Mouse (Mus musculus): ENCODE measurements around the gene Ppm1l.
"Not testable (repeated sequence)": the region's sequence is repeated elsewhere in the genome, so short reads cannot be mapped to it uniquely, and the experiment has no call there.

Ppm1l gene

DNA sequence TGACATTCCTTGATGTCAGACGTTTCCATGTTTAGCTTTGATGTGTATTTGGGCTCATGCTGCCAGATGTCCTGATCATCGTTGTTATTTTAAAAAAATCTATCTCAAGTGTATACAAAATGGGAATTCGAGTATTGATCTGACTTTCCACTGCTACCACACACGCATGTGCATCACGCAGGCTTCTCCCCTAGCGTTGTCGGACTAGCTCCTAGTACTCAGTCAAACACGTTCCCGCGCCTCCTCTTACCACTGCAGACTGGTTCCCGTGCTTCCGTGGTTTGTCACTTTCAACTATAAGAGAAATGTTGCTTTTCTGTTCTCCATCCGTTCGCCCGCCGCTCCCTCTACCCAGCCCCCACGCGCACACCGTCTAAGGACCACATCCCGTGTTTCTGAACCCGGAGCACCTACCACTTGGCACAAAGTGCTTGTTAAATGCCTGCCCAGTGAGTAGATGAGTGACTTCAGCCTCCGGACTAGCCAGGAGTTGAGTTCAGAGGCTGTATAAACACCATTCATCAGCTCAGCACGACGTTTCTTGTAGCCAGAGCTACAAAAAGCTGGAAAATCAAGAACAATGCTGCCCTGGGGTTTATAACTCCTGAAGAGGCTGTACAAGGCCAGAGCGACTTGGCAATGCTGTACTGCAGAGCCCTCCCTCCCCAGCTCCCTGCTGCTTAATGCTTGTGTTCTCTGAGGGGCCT, 219.4 kb downstream of the Ppm1l start:
- in situ Hi-C loops (cut with MboI) = no loop called here

DNA sequence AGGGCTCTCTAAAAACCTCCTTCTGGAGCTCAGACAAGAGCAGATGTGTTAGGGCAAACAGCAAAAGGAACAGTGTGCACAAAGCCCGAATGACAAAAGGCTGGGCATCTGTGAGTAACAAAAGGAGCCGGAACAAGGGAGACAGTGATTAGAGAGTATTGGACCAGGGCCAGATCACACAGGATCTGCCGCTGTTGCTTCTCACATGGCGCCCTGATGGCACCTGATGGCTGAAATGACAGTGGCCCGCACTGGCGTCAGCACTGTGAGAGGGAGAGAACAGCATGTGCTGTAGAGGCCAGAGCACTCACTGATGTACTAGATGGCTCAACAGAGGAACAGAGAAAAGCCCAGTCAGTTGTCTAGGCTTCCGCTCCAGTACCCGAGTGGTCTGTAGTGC, 226.3 kb downstream of the Ppm1l start:
- in situ Hi-C loops (cut with MboI) = no loop called here

DNA sequence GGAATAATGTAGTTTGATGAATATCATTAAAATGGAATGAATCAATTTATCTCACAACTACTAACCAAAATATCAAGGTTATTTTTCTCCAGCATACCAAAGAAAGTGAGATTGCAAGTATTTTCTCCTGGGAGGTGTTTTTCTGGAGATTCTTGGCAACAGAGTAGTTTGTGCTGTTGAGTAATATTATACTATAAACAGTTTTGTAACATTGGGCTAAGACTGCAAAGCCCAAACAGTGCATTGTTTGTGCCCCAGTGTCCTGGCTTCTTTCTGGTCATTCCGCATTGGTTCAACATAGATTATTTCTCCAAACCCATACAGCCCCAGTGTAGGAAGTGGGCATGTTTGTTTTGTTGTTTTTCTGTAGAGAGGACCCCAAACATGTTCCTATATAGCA, 227.1 kb downstream of the Ppm1l start:
- in situ Hi-C loops (cut with MboI) = no loop called here

DNA sequence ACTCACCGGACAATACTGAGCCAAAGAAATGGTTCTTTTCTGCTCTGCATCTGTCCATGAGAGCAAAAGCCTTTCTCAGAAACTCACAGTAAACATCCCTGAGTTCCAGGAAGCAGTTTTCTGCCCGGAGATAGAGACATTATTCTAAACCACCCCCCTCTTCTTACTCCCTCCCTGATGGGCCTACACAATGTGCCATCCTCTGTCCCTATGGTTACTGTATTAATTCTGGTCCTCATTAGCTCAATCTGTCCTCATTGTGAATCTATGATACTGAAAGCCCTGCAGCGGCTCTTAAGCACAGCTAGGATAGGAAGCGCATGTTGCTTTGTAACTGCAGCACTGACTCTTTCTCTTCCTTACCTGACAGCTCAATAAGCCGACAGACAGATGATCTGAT, 228.4 kb downstream of the Ppm1l start:
- in situ Hi-C loops (cut with MboI) = no loop called here

DNA sequence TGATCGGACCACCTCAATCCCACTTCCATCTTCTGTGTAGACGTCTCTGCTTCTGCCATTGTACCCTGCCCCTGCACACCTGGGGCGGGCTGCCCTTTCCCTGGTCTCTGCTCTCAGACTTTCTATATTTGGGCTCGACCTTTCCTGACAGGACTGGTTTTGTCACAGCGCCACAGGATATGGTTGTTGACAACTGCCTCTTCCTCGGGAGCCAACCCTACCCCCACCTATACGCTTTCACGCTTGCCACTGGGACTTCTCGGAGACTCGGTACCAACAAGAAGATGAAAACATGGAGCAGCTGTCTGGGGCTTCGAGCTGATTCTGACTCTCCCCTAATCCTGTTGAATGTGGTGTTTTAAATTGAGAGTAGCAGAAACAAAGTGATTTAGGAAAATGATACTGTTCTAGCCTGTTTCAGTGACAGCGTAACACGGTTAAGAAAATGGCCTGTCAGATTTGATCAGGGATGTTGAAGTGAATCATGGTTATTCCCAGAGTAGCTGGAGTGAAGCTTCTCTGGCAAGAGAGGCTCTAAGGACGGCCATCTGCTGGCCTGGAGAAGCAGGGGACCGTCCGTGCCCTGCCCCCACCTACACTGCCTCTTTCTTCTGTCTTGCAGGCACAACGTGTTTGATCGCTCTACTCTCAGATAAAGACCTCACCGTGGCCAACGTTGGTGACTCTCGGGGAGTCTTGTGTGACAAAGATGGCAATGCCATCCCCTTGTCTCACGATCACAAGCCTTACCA, 232.2 kb downstream of the Ppm1l start:
- in situ Hi-C loops (cut with MboI) = no loop called here

DNA sequence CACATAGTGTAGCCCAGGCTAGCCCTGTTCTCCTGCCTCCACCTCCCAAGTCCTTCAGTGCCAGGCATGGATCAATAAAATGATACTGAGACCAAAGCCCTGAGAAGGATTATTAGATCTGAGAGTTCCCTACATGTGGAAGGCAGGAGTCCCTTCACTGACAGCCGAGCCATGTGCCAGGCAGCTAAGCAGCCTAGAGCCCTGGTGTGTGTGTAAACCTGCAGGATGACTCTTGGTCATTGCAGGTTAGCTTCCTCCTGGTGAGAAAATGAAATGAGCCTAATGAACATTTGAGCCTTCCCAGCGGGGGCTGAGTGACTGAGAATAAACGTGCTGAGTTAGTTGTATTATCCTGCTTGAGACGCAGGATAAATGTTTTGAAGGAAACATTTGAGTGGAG, 232.9 kb downstream of the Ppm1l start:
- in situ Hi-C loops (cut with MboI) = no loop called here

DNA sequence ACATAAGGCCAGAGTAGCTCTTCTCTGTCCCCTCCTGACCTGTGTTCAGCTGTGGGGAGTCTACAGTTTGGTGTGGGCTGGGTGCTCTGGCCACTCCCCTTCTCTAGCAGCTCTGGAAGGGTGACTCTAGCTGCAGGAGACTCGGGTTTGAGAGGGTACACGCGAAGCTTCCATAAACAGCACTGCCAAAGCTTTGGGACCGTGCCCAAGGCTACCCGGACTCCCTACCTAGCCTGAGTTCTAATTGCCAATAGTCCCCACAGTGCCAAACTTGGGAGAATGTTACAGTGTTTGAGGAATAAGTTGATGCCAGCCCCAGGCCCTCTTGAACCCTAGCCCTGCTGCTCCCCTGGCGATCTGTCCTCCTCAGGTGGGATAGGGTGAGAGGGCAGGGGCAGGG, 238.8 kb downstream of the Ppm1l start:
- in situ Hi-C loops (cut with MboI) = no loop called here

DNA sequence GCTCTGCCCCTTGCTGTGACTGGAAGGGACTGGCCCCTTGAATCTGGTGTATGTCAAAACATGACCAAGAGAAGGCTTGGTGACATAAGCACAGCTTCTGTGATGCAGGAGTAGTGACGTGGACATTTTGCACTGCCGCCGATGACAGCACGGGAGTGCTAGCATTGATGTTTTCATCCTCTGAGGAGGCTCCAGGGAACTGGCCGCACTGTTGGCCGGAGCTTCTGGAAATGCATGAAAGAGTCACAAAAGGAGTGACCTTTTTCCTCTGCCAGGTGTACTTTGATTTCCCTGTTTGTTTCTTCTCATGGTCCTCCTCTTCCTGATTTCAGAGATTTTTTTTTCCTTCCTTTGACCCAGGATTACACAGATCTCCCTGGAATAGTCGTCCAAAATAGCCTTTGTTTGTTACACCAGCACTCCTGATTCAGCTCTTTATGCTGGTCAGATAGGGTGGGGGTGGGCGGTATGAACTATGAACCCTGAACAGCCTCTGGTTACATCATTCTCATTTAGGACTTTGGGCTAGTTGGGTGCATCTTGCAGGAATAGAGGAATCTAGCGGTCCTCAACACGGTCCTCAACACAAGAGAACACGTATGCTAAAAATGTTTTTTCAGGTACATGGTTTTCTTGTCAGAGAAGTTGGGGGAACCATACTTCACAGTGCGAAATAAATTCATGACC, 239.6 kb downstream of the Ppm1l start:
- in situ Hi-C loops (cut with MboI) = no loop called here

DNA sequence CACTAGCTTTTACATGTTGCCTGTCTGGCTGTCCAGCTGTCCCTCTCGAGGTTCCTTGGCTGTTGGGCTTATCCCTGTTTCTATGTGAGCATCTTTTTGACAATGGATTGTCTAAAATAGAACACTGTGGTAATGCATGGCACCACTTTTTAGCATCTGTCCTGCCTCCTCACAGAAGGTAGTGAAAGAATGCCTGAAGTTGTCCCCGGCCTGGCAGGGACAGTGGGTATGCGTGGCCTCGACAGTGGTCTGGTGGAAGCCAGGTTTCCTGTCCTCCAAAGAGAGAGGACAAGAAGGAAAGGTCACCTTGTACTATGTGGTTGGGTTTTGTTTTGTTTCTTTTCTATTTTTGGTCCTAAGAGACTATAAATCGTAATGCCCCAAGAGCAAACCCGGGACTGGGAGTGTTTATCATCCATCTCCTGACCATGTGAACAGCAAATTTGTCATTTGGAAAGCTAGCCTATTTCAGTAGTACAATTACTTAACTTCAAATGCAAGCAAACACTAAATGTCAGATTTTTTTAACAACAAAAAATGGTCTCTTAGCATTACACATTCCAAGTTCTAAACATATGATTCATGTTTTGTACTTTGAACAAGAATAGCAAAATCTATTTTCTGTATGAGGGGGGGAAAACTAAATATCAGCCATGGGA, 242.8 kb downstream of the Ppm1l start:
- in situ Hi-C loops (cut with MboI) = no loop called here

DNA sequence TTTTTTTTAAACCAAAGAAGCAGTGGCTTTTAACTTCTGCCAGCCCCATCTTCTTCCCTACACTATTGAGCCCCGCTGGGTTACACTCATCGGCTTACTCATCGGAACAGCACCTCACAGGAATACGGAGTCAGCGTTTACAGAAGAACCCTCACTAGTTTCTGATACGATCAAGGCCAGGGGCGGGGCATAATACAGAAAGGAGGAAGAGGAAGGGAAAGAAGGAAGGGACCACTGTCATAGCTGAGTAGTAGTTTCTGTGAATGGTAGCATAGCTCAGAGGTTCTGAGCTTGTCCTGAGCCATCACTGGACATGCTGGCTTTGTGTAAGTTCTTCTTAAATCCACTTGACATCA, 243.3 kb downstream of the Ppm1l start:
- in situ Hi-C loops (cut with MboI) = no loop called here

DNA sequence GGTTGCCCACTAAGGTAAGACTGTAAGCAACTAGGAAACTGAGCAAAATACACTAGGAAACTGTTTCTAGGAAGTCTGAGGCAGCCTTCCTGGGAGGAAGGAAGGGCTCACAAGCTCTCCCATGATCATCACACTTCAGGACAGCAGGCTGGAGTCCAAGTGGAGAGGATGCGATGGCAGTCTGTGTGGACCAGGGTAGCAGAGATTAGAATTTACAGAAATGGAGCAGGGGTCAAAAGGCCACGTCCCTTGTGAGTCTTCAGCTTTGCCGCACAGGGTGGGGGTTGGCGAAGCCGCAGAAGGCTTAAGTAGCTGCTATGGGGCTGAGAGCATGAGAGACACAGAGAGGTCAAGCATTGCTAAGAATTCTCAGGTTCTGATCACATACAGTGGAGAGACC, 245.0 kb downstream of the Ppm1l start:
- in situ Hi-C loops (cut with MboI) = no loop called here

DNA sequence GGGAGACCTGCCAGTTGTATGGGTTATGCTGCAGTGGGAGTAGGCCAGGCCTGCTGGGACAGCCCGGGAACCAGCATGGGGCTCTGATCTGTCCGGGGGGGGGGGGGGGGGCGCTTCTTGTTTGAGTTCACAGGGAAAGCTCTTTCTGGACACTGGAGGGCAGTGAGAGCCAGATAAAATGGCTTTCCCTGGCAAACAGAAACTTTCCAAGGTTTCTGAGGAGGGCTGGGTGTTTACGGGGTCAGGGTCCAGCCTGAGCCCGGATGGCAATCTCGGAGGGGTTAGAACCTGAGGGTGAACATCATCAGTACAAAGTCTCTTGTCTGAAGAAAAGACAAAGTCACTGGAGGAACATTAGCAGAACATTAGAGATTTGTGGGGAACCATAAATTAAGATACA, 246.7 kb downstream of the Ppm1l start:
- in situ Hi-C loops (cut with MboI) = no loop called here

DNA sequence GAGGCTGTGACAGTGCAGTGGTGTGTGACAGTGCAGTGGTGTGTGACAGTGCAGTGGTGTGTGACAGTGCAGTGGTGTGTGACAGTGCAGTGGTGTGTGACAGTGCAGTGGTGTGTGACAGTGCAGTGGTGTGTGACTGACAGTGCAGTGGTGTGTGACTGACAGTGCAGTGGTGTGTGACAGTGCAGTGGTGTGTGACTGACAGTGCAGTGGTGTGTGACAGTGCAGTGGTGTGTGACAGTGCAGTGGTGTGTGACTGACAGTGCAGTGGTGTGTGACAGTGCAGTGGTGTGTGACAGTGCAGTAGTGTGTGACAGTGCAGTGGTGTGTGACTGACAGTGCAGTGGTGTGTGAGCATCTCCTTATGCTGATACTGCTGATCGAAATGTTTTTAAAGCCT, 248.9 kb downstream of the Ppm1l start:
- in situ Hi-C loops (cut with MboI) = not testable (repeated sequence)

DNA sequence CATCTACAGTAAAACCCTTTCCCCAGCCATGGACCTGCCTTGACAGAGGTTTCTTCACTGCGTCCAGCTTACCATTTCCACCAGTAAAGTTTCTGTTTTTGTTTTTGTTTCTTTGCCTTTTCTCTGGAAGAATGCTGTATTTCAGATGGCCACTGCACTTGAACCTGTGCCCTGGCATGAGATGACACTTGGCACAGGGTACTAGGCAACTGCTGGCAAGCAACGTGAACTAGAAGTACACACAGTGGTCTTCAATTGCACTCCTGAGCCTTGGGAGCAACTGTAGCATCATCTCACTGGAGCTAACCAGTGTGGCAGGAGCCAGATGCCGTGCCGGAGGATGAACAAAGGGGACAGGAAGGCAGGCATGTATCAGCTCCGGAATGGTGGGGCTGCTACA, 255.9 kb downstream of the Ppm1l start:
- in situ Hi-C loops (cut with MboI) = no loop called here

DNA sequence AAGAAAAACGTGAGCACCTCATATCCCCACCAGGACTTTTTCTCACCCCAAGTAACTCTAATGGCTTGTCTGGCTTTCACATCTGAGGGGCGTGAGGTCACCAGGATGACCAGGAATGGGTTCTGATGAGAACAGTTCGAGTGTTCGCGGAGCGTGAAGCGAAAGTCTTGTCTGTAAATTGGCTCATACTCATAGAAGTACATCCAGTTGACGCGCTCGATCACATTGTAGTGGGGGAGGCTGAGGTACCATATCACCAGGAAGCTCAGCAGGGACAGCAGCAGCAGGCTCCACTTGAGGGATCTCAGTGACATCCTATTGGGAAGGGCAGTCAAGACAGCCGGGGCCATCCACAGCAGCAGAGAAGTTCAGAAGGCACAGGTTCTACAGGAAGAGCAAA, 258.9 kb downstream of the Ppm1l start:
- in situ Hi-C loops (cut with MboI) = no loop called here

DNA sequence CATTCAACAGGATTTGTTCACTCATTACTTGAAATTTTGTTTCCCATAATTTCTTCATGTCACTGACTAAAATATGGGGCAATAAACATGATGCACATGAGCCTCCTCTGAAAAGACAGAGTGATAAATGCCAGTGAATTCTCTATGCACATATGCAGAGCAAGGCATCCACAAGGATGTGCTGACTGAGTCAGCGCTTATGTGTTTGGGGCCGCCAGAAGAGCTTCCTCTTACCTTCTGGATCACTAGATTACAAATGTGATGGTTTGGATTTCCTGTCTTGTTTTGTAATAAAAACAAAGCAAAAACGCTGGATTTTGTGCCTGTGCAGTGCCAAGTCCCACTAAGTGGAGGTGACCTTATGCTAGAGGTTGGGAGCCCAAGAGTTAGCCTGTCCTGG, 260.1 kb downstream of the Ppm1l start:
- in situ Hi-C loops (cut with MboI) = no loop called here

DNA sequence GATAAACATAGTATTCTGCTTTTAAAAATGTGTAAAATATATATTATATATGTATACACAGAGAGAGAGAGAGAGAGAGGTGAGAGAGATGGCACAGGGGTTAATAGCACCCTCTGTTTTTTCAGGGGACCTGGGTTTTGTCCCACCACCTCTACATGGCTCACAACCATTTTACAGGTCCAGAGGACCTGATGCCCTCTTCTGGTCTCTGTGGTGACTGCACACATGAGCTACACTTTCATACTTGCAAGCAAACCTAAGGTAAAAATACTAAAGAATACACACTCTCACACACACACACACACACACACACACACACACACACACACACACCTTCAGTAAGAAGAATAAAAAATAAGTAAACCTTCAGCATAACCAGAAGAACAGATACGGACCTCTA, 262.1 kb downstream of the Ppm1l start:
- in situ Hi-C loops (cut with MboI) = no loop called here

DNA sequence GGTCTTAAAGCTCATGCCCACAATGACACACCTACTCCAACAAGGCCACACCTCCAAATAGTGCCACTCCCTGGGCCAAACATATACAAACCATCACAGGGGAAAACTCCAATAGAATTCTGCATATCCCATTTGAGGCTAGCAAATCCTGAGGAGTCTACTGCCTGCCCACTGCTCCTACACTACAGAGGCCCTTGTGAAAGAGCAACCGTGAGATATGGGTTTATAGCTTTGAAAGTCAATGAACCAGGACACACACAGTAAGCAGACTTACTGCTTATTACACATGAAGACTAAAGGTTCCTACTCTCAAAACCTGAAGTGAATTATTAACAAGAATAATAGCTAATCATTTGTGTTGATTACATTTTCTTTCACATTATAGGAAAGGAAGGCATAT, 267.1 kb downstream of the Ppm1l start:
- in situ Hi-C loops (cut with MboI) = no loop called here

DNA sequence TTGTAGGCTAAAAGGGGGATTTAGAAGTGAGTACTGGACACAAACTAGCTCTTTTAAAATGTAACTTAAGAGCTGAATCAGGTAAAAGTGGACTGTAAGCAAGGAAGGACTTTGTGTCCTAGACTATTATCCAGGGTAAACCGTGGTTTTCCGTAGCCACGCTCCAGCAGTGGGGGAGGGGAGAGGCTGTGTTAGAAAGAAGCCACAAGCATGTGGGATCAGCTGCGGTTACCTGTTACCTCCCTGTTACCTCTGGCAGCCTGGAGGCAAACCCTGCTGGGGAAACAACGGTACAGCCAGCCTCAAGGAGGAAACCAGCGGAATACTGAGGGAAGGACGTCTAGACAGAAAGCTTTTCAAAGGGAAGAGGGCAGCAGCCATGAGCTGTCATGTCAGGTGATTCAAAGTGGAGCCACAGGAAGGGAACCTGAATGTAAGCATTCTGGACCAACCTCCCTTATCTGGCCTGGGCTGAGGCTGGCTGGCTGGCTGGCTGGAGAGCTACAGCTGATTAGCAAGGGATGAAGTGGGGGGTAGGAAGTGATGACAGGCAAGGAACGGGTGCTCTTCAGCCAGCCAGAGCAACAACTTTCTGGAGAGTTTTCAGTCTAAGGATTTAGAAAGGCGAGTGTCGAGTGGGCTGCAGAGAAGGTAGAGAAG, 271.6 kb downstream of the Ppm1l start:
- in situ Hi-C loops (cut with MboI) = no loop called here

DNA sequence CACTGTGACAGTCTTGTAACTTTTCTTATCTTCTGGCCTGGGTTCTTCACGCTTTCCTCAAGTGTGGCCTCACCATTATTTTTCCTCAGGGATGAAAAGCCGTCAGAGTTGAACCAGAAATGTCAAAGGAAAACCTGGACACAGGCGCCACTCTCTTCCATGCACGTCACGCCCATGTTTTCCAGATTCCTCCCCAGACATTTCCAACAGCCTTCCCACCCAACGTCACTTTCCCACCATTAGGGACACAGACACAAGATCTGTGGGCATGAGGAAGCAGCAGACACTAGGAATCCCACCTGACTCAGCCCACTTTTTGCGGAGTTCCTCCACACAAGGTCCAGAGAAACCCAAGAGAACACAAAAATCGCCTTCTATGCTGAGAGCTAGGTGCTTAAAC, 276.8 kb downstream of the Ppm1l start:
- in situ Hi-C loops (cut with MboI) = no loop called here

DNA sequence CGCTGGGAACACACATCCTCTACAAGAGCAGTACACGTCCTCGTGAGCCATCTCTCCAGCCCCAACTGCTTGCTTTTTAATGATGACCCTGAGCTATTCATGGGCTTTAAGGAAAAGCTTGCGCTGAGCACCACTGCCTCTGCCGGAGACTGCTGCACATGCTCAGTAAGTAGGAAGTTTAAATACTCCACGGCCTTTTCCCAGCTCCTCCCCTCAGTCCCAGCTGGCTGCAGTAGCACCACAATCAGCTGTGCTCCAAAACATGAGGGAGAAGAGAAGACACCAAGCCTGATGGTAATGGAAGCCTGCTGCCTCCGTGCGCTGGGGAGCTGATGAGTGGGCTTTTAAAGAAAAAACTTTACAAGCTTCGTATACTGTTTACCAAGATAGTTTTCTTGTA, 277.4 kb downstream of the Ppm1l start:
- in situ Hi-C loops (cut with MboI) = no loop called here

DNA sequence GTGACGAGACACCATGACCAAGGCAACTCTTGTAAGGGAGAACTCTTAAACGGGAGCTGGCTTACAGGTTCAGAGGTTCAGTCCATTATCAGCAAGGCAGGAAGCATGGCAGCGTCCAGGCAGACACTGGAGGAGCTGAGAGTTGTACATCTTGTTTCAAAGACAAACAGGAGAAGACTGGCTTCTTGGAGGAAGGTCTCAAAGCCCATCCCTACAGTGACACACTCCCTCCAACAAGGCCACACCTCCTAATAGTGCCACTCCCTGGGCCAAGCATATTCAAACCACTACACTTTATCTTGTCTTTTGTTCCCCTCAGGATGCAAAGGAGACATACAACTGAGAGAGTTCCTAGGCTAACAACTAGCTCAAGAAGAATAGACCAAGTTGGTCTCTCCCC, 279.5 kb downstream of the Ppm1l start:
- in situ Hi-C loops (cut with MboI) = no loop called here
